Mouse (Mus musculus): ENCODE measurements around the gene Limch1.
A peak's percentile ranks its signal among the peaks of the same experiment; 100 is the strongest.

Limch1 gene

GRCm38 (mm10) chr5:67099393-67100271, 354.0 kb downstream of the Limch1 start:
- peak; percentile 19 to 26 for DNase-seq (ENCODE audit: low spot score in 2 of 2)

DNA sequence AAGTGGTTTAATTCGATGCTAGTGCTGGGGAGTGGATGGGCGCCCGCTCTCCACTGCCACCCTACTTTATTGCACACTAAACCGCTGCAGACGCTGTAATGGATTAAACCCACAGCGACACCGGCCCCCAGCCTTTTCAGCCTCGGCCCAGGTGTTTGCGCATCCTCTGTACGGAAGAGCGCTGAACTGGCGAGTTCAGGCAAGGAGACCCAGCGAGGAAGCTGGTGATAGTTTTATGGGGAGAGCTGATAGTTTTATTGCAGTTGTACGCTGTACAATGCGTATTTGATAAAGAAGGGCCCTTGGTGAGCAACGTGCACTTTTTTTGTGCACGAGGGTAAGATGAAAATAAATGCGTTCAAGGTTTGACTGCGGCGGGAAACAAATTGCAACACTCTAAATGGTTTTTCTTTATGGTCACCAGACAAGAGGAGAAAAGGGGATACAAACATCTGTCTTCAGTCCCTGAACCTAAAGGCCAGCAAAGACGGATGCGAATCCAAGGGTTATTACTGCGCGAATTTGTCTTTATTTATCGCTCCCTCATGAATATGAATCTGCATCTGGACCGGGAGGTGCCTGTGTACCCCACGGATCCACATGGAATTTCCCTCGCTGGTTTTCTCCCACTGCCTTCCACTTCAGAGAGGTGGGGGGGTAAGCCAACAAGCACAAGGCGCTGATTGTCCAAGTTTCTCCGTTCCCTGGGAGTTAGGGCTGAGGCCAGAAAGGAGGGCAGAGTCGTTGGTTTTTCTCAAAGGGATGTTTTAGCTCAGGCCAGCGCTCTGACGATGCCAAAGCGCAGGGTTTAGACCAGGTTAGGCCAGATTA, 355.2 kb downstream of the Limch1 start:
- DNase-seq (ENCODE audit: low spot score in 2 of 2): peak in 1 of 2 experiments; percentile 14

DNA sequence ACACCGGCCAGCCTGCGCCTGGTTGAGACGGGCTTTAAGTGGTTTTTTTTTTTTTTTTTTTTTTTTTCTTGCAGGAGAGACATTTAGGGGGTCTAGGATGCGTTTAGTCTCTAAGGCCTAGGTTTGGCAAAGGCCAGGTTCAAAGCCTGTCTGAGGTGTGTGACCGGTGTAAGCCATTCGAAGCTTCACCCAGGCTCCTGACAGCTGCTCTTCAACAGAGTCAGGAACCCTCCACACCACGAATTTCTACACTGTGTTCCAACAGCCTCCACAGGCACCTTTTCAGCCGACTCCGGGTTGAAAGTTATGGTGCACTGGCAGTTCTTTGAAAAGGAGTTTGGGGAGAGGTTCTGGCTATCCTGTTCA, 355.8 kb downstream of the Limch1 start:
- DNase-seq (ENCODE audit: low spot score in 2 of 2): no peak

- DNase-seq (ENCODE audit: low spot score in 2 of 2): no peak
Measured at GRCm38 (mm10) chr5:67101793-67102600, 356.4 kb downstream of the Limch1 start.

- no peak for DNase-seq (ENCODE audit: low spot score in 2 of 2)
Measured at GRCm38 (mm10) chr5:67103016-67103415, 357.4 kb downstream of the Limch1 start.

- no peak for DNase-seq (ENCODE audit: low spot score in 2 of 2)
Measured at GRCm38 (mm10) chr5:67106261-67106660, 360.6 kb downstream of the Limch1 start.

All from frontal cortex, postnatal 36 days (tissue).